Mouse (Mus musculus): Measurements from ENCODE around the gene Dph1. TPM values are rescaled to one million over a fixed set of nuclear protein-coding genes. Genes with fewer than 3 reads are reported as not detected.

Dph1 gene
- polyA plus RNA-seq, 1 experiment from 2014 or later, result 23.5 TPM

- ATAC-seq (ENCODE audit: insufficient number of reproducible peaks, low FRiP score), result peak; percentile 64; the same call in 1 of the 2 replicates
- no peak overlapping the region for H3K4me3 ChIP-seq
- H3K27me3 ChIP-seq (replicated peaks), result no peaks in the 10 kb centered on the region
- peak overlapping the region; percentile 41 for H3K4me2 ChIP-seq
- no peak overlapping the region for H3K9ac ChIP-seq
- no peaks in the 10 kb centered on the region for H3K36me3 ChIP-seq
- 29% methylated on average over 9 of the region's 9 CpGs for WGBS
- H3K27ac ChIP-seq (ENCODE audit: poor library complexity, severe bottlenecking), result peak overlapping the region; percentile 65
- H3K4me1 ChIP-seq (replicated peaks), result peaks cover 34% of the 10 kb centered on the region
- H3K9me3 ChIP-seq (replicated peaks), result no peaks in the 10 kb centered on the region
Measured at GRCm38 (mm10) chr11:75220115-75220514, 29.1 kb upstream of the Dph1 start.

- Histone ChIP-seq H3K9me3 (replicated peaks) (no peaks in the 10 kb centered on the region), H3K4me2 (peak overlapping the region; percentile 73), H3K27me3 (replicated peaks) (no peaks in the 10 kb centered on the region), H3K4me1 (replicated peaks) (peaks cover 66% of the 10 kb centered on the region), H3K27ac (ENCODE audit: poor library complexity, severe bottlenecking) (peak overlapping the region; percentile 100), H3K36me3 (no peaks in the 10 kb centered on the region), H3K4me3 (peak overlapping the region; percentile 37), H3K9ac (peak overlapping the region; percentile 71)
- no peak for ATAC-seq (ENCODE audit: insufficient number of reproducible peaks, low FRiP score)
- 25% methylated on average over 13 of the region's 13 CpGs for WGBS
Measured at GRCm38 (mm10) chr11:75214081-75214950, 23.3 kb upstream of the Dph1 start.

- no peaks in the 10 kb centered on the region for H3K9me3 ChIP-seq (replicated peaks)
- H3K36me3 ChIP-seq, result no peaks in the 10 kb centered on the region
- no peak for ATAC-seq (ENCODE audit: insufficient number of reproducible peaks, low FRiP score)
- peaks cover 74% of the 10 kb centered on the region for H3K4me1 ChIP-seq (replicated peaks)
- H3K27ac ChIP-seq (ENCODE audit: poor library complexity, severe bottlenecking), result peak overlapping the region; percentile 100
- H3K4me2 ChIP-seq, result peak overlapping the region; percentile 73
- peak overlapping the region; percentile 71 for H3K9ac ChIP-seq
- peak overlapping the region; percentile 37 for H3K4me3 ChIP-seq
- WGBS, result 6% methylated on average over 35 of the region's 35 CpGs
- no peaks in the 10 kb centered on the region for H3K27me3 ChIP-seq (replicated peaks)
Measured at GRCm38 (mm10) chr11:75213372-75214080, 22.5 kb upstream of the Dph1 start.

- H3K36me3 ChIP-seq, result no peaks in the 10 kb centered on the region
- WGBS, result 48% methylated on average over 3 of the region's 3 CpGs
- H3K9ac ChIP-seq, result peak overlapping the region; percentile 71
- H3K27me3 ChIP-seq (replicated peaks), result no peaks in the 10 kb centered on the region
- peak overlapping the region; percentile 100 for H3K27ac ChIP-seq (ENCODE audit: poor library complexity, severe bottlenecking)
- H3K4me1 ChIP-seq (replicated peaks), result peaks cover 80% of the 10 kb centered on the region
- no peaks in the 10 kb centered on the region for H3K9me3 ChIP-seq (replicated peaks)
- no peak overlapping the region for H3K4me3 ChIP-seq
- no peak for ATAC-seq (ENCODE audit: insufficient number of reproducible peaks, low FRiP score)
- peak overlapping the region; percentile 73 for H3K4me2 ChIP-seq
Measured at GRCm38 (mm10) chr11:75212876-75213275, 21.8 kb upstream of the Dph1 start.

- Histone ChIP-seq H3K4me3 (no peak overlapping the region), H3K27ac (ENCODE audit: poor library complexity, severe bottlenecking) (peak overlapping the region; percentile 100), H3K36me3 (no peaks in the 10 kb centered on the region), H3K9ac (peak overlapping the region; percentile 65; the same call in 1 of the 2 replicates), H3K4me2 (peak overlapping the region; percentile 73), H3K9me3 (replicated peaks) (no peaks in the 10 kb centered on the region), H3K27me3 (replicated peaks) (no peaks in the 10 kb centered on the region), H3K4me1 (replicated peaks) (peaks cover 83% of the 10 kb centered on the region)
- WGBS, result 34% methylated on average over 8 of the region's 8 CpGs
- peak; percentile 44 for ATAC-seq (ENCODE audit: insufficient number of reproducible peaks, low FRiP score)
Measured at GRCm38 (mm10) chr11:75212031-75212667, 21.1 kb upstream of the Dph1 start.

GRCm38 (mm10) chr11:75210755-75211154 is 19.7 kb upstream of the Dph1 start:
- Histone ChIP-seq H3K36me3 (no peaks in the 10 kb centered on the region), H3K27me3 (replicated peaks) (no peaks in the 10 kb centered on the region), H3K4me3 (no peak overlapping the region), H3K4me2 (no peak overlapping the region), H3K27ac (ENCODE audit: poor library complexity, severe bottlenecking) (0 out of 2 replicates have a peak overlapping the region, but pooled peaks have one; percentile 100), H3K9ac (no peak overlapping the region), H3K4me1 (replicated peaks) (peaks cover 84% of the 10 kb centered on the region), H3K9me3 (replicated peaks) (no peaks in the 10 kb centered on the region)
- ATAC-seq (ENCODE audit: insufficient number of reproducible peaks, low FRiP score), result no peak
- WGBS, result 74% methylated on average over 6 of the region's 6 CpGs

- Histone ChIP-seq H3K4me2 (0 out of 2 replicates have a peak overlapping the region, but pooled peaks have one; percentile 10), H3K9me3 (replicated peaks) (no peaks in the 10 kb centered on the region), H3K27me3 (replicated peaks) (no peaks in the 10 kb centered on the region), H3K4me3 (no peak overlapping the region), H3K4me1 (replicated peaks) (peaks cover 84% of the 10 kb centered on the region), H3K27ac (ENCODE audit: poor library complexity, severe bottlenecking) (no peak overlapping the region), H3K9ac (0 out of 2 replicates have a peak overlapping the region, but pooled peaks have one; percentile 26), H3K36me3 (no peaks in the 10 kb centered on the region)
- WGBS, result 62% methylated on average over 4 of the region's 4 CpGs
- no peak for ATAC-seq (ENCODE audit: insufficient number of reproducible peaks, low FRiP score)
Measured at GRCm38 (mm10) chr11:75210093-75210492, 19.1 kb upstream of the Dph1 start.

- Histone ChIP-seq H3K9me3 (replicated peaks) (no peaks in the 10 kb centered on the region), H3K27me3 (replicated peaks) (no peaks in the 10 kb centered on the region), H3K9ac (no peak overlapping the region), H3K4me2 (no peak overlapping the region), H3K36me3 (no peaks in the 10 kb centered on the region), H3K4me1 (replicated peaks) (peaks cover 86% of the 10 kb centered on the region), H3K27ac (ENCODE audit: poor library complexity, severe bottlenecking) (0 out of 2 replicates have a peak overlapping the region, but pooled peaks have one; percentile 7), H3K4me3 (no peak overlapping the region)
- no peak for ATAC-seq (ENCODE audit: insufficient number of reproducible peaks, low FRiP score)
- 69% methylated on average over 4 of the region's 4 CpGs for WGBS
Measured at GRCm38 (mm10) chr11:75209363-75209762, 18.3 kb upstream of the Dph1 start.

GRCm38 (mm10) chr11:75206347-75206746 is 15.3 kb upstream of the Dph1 start:
- WGBS, result 87% methylated on average over 4 of the region's 4 CpGs
- Histone ChIP-seq H3K9ac (no peak overlapping the region), H3K4me2 (no peak overlapping the region), H3K27me3 (replicated peaks) (no peaks in the 10 kb centered on the region), H3K4me3 (no peak overlapping the region), H3K4me1 (replicated peaks) (peaks cover 86% of the 10 kb centered on the region), H3K27ac (ENCODE audit: poor library complexity, severe bottlenecking) (no peak overlapping the region), H3K9me3 (replicated peaks) (no peaks in the 10 kb centered on the region), H3K36me3 (no peaks in the 10 kb centered on the region)
- no peak for ATAC-seq (ENCODE audit: insufficient number of reproducible peaks, low FRiP score)

- no peak overlapping the region for H3K4me2 ChIP-seq
- no peak overlapping the region for H3K4me3 ChIP-seq
- no peaks in the 10 kb centered on the region; the same call in 1 of the 2 replicates for H3K9me3 ChIP-seq (replicated peaks)
- WGBS, result 58% methylated on average over 9 of the region's 9 CpGs
- H3K27me3 ChIP-seq (replicated peaks), result no peaks in the 10 kb centered on the region
- ATAC-seq (ENCODE audit: insufficient number of reproducible peaks, low FRiP score), result no peak
- peak overlapping the region; percentile 34 for H3K27ac ChIP-seq (ENCODE audit: poor library complexity, severe bottlenecking)
- no peaks in the 10 kb centered on the region for H3K36me3 ChIP-seq
- H3K4me1 ChIP-seq (replicated peaks), result peaks cover 89% of the 10 kb centered on the region
- H3K9ac ChIP-seq, result no peak overlapping the region
Measured at GRCm38 (mm10) chr11:75204472-75204871, 13.4 kb upstream of the Dph1 start.

GRCm38 (mm10) chr11:75203926-75204325 is 12.9 kb upstream of the Dph1 start:
- Histone ChIP-seq H3K4me1 (replicated peaks) (peaks cover 84% of the 10 kb centered on the region), H3K9me3 (replicated peaks) (no peaks in the 10 kb centered on the region; the same call in 1 of the 2 replicates), H3K4me2 (no peak overlapping the region), H3K4me3 (no peak overlapping the region), H3K9ac (no peak overlapping the region), H3K27ac (ENCODE audit: poor library complexity, severe bottlenecking) (no peak overlapping the region; the same call in 1 of the 2 replicates), H3K27me3 (replicated peaks) (no peaks in the 10 kb centered on the region), H3K36me3 (no peaks in the 10 kb centered on the region)
- ATAC-seq (ENCODE audit: insufficient number of reproducible peaks, low FRiP score), result no peak
- 70% methylated on average over 4 of the region's 4 CpGs for WGBS
